Mouse (Mus musculus) forebrain, embryonic 15.5 days (tissue): ENCODE data around the gene Ube2d3. TPM values are rescaled to one million over a fixed set of nuclear protein-coding genes. Genes with fewer than 3 reads are reported as not detected.
"Not testable (repeated sequence)": the region's sequence is repeated elsewhere in the genome, so short reads cannot be mapped to it uniquely, and the experiment has no call there.

Source experiments
- ATAC-seq: fragments of 200-750 bp; cut with Nextera tagmentation; replicated peaks from 2 replicates; pipeline ENCODE4 v1.8.0; 2017; ENCODE audit warnings: mild to moderate bottlenecking, moderate TSS enrichment, moderate library complexity
- H3K27ac ChIP-seq: fragments of 300-500 bp; sonication (generic); replicated peaks from 2 replicates; pipeline ENCODE4 v1.5.1; 2015; ENCODE audit warnings: mild to moderate bottlenecking, inconsistent platforms
- H3K27me3 ChIP-seq: fragments of 300-500 bp; sonication (generic); 2 replicates; pipeline ENCODE4 v1.6.1; 2015; ENCODE audit warnings: inconsistent platforms
- H3K36me3 ChIP-seq: fragments of 300-500 bp; sonication (generic); 2 replicates; pipeline ENCODE4 v1.6.1; 2015; ENCODE audit warnings: mild to moderate bottlenecking, inconsistent platforms
- H3K4me1 ChIP-seq: fragments of 300-500 bp; sonication (generic); 2 replicates; pipeline ENCODE4 v1.6.1; 2015; ENCODE audit warnings: inconsistent platforms
- H3K4me2 ChIP-seq: fragments of 300-500 bp; sonication (generic); replicated peaks from 2 replicates; pipeline ENCODE4 v1.6.1; 2015; ENCODE audit warnings: mild to moderate bottlenecking, inconsistent platforms
- H3K4me3 ChIP-seq: fragments of 300-500 bp; sonication (generic); 2 replicates; pipeline ENCODE4 v1.5.1; 2015; ENCODE audit warnings: mild to moderate bottlenecking, inconsistent platforms
- H3K9ac ChIP-seq: fragments of 300-500 bp; sonication (generic); replicated peaks from 2 replicates; pipeline ENCODE4 v1.6.1; 2015; ENCODE audit warnings: mild to moderate bottlenecking, inconsistent platforms
- H3K9me3 ChIP-seq: fragments of 300-500 bp; sonication (generic); 2 replicates; pipeline ENCODE4 v1.6.1; 2016; ENCODE audit warnings: inconsistent platforms
- whole genome bisulfite sequencing: fragments of 180-500 bp; shearing (Covaris S2); methylation state at CpG from one replicate; pipeline ENCODE4 v1.1.7; 2015; ENCODE audit warnings: mixed read lengths; 5-methylcytosine and 5-hydroxymethylcytosine counted together
- polyA plus RNA-seq: library from polyadenylated mRNA; unstranded; fragments of >200 nt; fragmentation: Nextera tagmentation; extraction: Ambion mirVana; gene quantifications from 2 replicates; pipeline ENCODE4 v1.2.1, GENCODE M21; 2015

Ube2d3 gene
- polyA plus RNA-seq, 1 experiment from 2014 or later: 384 TPM

DNA sequence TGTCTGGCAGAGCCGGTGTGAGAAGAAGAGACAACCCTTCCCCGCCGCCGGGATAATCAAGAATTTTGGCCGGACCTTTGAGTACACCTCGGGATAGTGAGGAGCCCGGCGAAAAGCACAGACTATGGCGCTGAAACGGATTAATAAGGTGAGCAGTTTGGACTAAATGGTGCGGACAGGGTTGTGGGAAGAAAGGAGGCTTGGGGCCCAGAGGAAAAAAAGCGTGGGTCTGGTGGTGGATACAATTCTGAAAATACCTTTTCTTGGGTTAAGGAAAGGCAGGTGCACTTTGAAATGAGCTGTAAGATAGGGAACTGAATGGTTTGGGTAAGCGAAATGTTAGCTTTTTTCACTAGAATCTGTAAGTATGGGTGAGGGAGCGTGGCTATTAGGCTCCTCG is 1.7 kb downstream of the Ube2d3 start:
- peak overlapping the region; percentile 100 for H3K27ac ChIP-seq
- H3K9ac ChIP-seq: peak overlapping the region; percentile 95
- H3K4me1 ChIP-seq: peaks cover 44% of the 10 kb centered on the region
- H3K4me2 ChIP-seq: peak overlapping the region; percentile 89
- ATAC-seq: no peak
- H3K4me3 ChIP-seq: peak overlapping the region; percentile 87
- WGBS: 4% methylated on average over 15 of the region's 15 CpGs
- H3K9me3 ChIP-seq: no peaks in the 10 kb centered on the region
- H3K36me3 ChIP-seq: peaks cover 2% of the 10 kb centered on the region; the same call in 1 of the 2 replicates
- no peaks in the 10 kb centered on the region for H3K27me3 ChIP-seq

GRCm38 (mm10) chr3:135440221-135440620 is 2.3 kb downstream of the Ube2d3 start:
- peak overlapping the region; percentile 87 for H3K4me3 ChIP-seq
- peak overlapping the region; percentile 100; the same call in 1 of the 2 replicates for H3K27ac ChIP-seq
- H3K9ac ChIP-seq: peak overlapping the region; percentile 95
- WGBS: 20% methylated on average over 7 of the region's 7 CpGs
- no peaks in the 10 kb centered on the region for H3K27me3 ChIP-seq
- peaks cover 48% of the 10 kb centered on the region for H3K4me1 ChIP-seq
- H3K36me3 ChIP-seq: peaks cover 2% of the 10 kb centered on the region; the same call in 1 of the 2 replicates
- no peaks in the 10 kb centered on the region for H3K9me3 ChIP-seq
- ATAC-seq: no peak
- H3K4me2 ChIP-seq: peak overlapping the region; percentile 89

DNA sequence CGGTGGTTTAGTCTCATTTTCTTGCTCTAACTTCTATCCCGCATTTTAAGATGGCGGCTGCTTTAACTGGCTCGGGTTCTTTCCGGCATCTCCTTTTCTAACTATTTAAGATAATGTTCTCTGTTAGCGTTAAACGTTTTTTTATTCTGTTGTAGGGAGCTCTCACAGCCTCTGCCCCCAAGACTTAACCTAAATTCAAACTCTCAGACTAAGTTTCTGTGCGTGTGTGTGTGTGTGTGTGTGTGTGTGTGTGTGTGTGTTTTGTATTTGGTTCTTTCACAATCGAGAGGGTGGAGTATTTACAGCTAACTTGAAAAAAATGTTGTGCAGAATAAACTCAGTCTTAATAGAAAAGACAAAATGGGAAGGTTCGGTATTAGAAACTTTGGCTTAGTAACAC is 2.7 kb downstream of the Ube2d3 start:
- peaks cover 2% of the 10 kb centered on the region; the same call in 1 of the 2 replicates for H3K36me3 ChIP-seq
- H3K27me3 ChIP-seq: no peaks in the 10 kb centered on the region
- no peak overlapping the region for H3K27ac ChIP-seq
- 35% methylated on average over 10 of the region's 10 CpGs for WGBS
- H3K9me3 ChIP-seq: no peaks in the 10 kb centered on the region
- no peak for ATAC-seq
- peak overlapping the region; percentile 89 for H3K4me2 ChIP-seq
- H3K9ac ChIP-seq: peak overlapping the region; percentile 95; the same call in 1 of the 2 replicates
- peaks cover 48% of the 10 kb centered on the region for H3K4me1 ChIP-seq
- H3K4me3 ChIP-seq: peak overlapping the region; percentile 87

DNA sequence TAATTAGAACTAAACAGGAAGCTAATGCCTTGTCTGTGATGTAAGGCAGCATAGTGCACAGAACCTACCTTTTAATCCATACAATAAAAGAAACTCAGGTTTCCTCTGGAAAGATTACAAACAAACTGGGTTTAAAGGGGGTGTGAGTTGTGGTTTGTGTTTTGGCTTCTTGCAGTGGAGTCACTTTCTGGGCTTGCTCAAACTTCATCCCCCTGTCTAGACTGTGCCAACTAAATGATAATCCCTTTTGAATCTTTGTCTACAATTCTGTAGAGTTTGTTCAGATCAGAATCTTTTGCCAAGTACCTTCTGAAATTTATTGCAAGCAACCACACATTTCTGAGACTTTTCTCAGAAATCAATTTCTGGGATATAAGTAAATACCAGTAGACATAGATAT is 7.0 kb downstream of the Ube2d3 start:
- H3K4me1 ChIP-seq: peaks cover 38% of the 10 kb centered on the region
- ATAC-seq: no peak
- no peak overlapping the region for H3K27ac ChIP-seq
- peaks cover 2% of the 10 kb centered on the region; the same call in 1 of the 2 replicates for H3K36me3 ChIP-seq
- H3K9me3 ChIP-seq: no peaks in the 10 kb centered on the region
- no peaks in the 10 kb centered on the region for H3K27me3 ChIP-seq
- no peak overlapping the region for H3K9ac ChIP-seq
- H3K4me2 ChIP-seq: no peak overlapping the region
- no peak overlapping the region for H3K4me3 ChIP-seq

DNA sequence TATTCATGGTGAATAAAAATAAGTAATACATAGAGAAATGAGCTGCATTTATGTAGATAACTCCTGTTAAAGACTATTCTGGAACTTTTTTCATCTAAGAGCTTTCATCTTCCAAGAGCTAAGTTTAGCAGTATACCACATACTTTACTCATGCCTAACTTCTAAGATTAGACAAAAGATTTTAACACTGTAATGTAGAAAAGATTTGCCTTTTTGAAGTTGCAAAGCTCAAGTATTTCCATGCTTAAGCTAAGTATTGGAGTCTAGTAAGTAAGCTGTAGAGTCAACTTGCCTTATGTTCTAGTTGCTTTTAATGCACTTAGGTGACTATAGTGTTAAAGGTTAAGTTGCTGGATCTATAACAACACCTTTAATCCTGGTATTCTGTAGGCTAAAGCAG is 21.0 kb downstream of the Ube2d3 start:
- H3K4me2 ChIP-seq: no peak overlapping the region

DNA sequence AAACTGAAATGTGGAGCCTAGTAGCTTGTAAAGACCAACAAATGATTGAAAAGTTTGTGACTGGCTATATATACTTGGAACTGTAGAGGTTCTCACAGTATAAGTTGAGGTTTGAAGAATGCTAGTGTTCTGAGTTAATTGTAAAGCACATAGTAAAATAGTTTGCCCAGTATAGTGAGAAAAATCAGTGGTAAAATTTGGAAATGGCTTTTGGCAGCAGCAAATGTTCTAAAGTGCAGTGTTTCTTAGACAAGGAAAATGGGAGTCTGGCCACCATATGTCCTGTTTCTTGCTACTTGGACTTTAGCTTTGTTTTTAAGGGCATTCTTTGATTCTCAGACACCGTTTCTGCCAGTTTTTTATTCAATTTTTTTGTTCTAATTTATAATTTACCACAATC is 30.5 kb downstream of the Ube2d3 start:
- Histone ChIP-seq H3K4me2 (no peak overlapping the region), H3K4me1 (peaks cover 8% of the 10 kb centered on the region), H3K4me3 (no peak overlapping the region), H3K9me3 (no peaks in the 10 kb centered on the region), H3K9ac (no peak overlapping the region), H3K27me3 (no peaks in the 10 kb centered on the region), H3K27ac (no peak overlapping the region), H3K36me3 (peaks cover 19% of the 10 kb centered on the region; the same call in 1 of the 2 replicates)
- WGBS: 81% methylated on average over 1 of the region's 1 CpGs
- ATAC-seq: no peak

More for the DNA sequence above, 21.0 kb downstream of the Ube2d3 start:
- Histone ChIP-seq H3K4me3 (no peak overlapping the region), H3K9ac (no peak overlapping the region), H3K27ac (no peak overlapping the region), H3K27me3 (no peaks in the 10 kb centered on the region), H3K36me3 (peaks cover 41% of the 10 kb centered on the region), H3K4me1 (no peaks in the 10 kb centered on the region), H3K9me3 (no peaks in the 10 kb centered on the region)
- no peak for ATAC-seq

DNA sequence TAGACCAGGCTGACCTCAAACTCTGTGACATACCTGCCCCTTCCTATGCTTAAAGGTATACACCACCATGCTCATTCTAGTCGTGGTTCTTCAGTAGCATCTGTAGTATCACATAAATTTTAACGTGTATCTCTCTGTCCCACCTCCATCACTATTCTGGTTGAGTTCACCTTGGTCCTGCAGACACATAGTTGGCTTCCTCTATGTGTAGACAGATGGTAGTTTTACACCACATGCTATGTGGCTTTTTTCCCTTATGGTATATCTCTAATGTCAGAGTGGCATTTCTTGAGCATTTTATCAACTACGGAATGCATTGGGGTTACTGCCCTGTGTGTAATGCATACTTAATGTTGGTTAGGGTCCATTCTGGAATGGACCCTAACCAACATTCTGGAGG is 31.2 kb downstream of the Ube2d3 start:
- no peak overlapping the region for H3K27ac ChIP-seq
- no peaks in the 10 kb centered on the region for H3K9me3 ChIP-seq
- peaks cover 8% of the 10 kb centered on the region for H3K4me1 ChIP-seq
- ATAC-seq: no peak
- H3K27me3 ChIP-seq: no peaks in the 10 kb centered on the region
- WGBS: 52% methylated on average over 3 of the region's 3 CpGs
- H3K36me3 ChIP-seq: peaks cover 17% of the 10 kb centered on the region; the same call in 1 of the 2 replicates
- H3K4me3 ChIP-seq: no peak overlapping the region
- H3K4me2 ChIP-seq: no peak overlapping the region
- H3K9ac ChIP-seq: no peak overlapping the region

- H3K9me3 ChIP-seq: no peaks in the 10 kb centered on the region
- no peak overlapping the region for H3K9ac ChIP-seq
- ATAC-seq: peak; percentile 72; the same call in 1 of the 2 replicates
- H3K36me3 ChIP-seq: peaks cover 14% of the 10 kb centered on the region; the same call in 1 of the 2 replicates
- no peak overlapping the region for H3K4me3 ChIP-seq
- WGBS: 47% methylated on average over 4 of the region's 4 CpGs
- no peak overlapping the region for H3K27ac ChIP-seq
- peaks cover 8% of the 10 kb centered on the region for H3K4me1 ChIP-seq
- H3K4me2 ChIP-seq: no peak overlapping the region
- no peaks in the 10 kb centered on the region for H3K27me3 ChIP-seq
These were observed 32.0 kb downstream of the Ube2d3 start for GRCm38 (mm10) chr3:135469974-135470373.

DNA sequence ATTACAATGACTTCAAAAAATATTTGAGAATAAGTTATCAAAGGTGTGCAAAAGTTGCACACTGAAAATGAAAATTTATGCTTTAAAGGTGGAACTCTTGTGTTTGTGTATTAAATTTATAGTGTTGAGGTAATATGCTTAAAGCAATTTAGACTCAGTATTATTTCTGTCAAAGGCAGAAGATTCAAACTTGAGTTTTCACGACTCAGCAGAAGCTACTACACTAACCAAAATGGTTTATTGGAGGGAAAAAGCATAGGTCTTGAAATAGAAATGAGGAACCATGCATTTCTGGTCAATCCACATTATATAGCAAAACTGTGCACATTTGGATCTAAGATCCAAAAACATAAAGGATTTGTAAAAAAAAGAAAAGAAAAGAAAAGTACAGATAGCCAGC is 32.9 kb downstream of the Ube2d3 start:
- no peak for ATAC-seq
- Histone ChIP-seq H3K36me3 (peaks cover 12% of the 10 kb centered on the region; the same call in 1 of the 2 replicates), H3K9me3 (no peaks in the 10 kb centered on the region), H3K4me3 (no peak overlapping the region), H3K9ac (no peak overlapping the region), H3K4me2 (no peak overlapping the region), H3K4me1 (peaks cover 8% of the 10 kb centered on the region), H3K27me3 (no peaks in the 10 kb centered on the region), H3K27ac (no peak overlapping the region)
- 85% methylated on average over 1 of the region's 1 CpGs for WGBS

DNA sequence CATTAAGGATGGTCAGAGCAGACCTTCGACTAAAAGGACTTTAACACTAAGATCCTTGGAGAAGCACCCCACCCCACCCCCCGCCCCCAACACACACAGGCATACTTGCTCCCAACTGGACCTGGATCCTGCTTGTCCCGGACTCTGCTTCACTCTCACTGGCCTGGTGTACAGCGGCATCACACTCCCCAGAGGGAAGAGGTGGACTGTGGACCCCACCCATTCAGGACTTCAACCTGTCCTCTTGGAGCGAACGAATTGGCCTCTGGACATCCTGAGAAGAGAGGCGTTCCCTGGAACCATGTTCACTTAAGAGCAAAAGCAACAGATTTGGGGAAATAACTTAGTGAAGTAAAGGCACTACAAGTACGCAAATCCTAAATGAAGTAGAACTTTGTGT is 37.1 kb downstream of the Ube2d3 start:
- H3K4me1 ChIP-seq: 0 out of 2 replicates have a peak, but pooled peaks cover under 1% of the 10 kb centered on the region
- no peak overlapping the region for H3K4me3 ChIP-seq
- H3K27me3 ChIP-seq: no peaks in the 10 kb centered on the region
- WGBS: 88% methylated on average over 8 of the region's 8 CpGs
- no peaks in the 10 kb centered on the region for H3K9me3 ChIP-seq
- no peak overlapping the region for H3K27ac ChIP-seq
- H3K36me3 ChIP-seq: no peaks in the 10 kb centered on the region
- no peak overlapping the region for H3K9ac ChIP-seq
- H3K4me2 ChIP-seq: no peak overlapping the region
- ATAC-seq: no peak

- Histone ChIP-seq H3K4me2 (no peak overlapping the region), H3K9me3 (no peaks in the 10 kb centered on the region), H3K4me1 (no peaks in the 10 kb centered on the region), H3K9ac (no peak overlapping the region), H3K4me3 (no peak overlapping the region), H3K27me3 (no peaks in the 10 kb centered on the region), H3K27ac (no peak overlapping the region), H3K36me3 (no peaks in the 10 kb centered on the region)
- 83% methylated on average over 6 of the region's 6 CpGs for whole genome bisulfite sequencing
- no peak for ATAC-seq
These were observed 38.3 kb downstream of the Ube2d3 start for GRCm38 (mm10) chr3:135476286-135476685.

GRCm38 (mm10) chr3:135476977-135477376 is 39.0 kb downstream of the Ube2d3 start:
- ATAC-seq: no peak
- H3K4me3 ChIP-seq: no peak overlapping the region
- no peaks in the 10 kb centered on the region for H3K27me3 ChIP-seq
- H3K36me3 ChIP-seq: no peaks in the 10 kb centered on the region
- no peaks in the 10 kb centered on the region for H3K9me3 ChIP-seq
- H3K9ac ChIP-seq: no peak overlapping the region
- no peak overlapping the region for H3K4me2 ChIP-seq
- WGBS: 92% methylated on average over 2 of the region's 2 CpGs
- H3K27ac ChIP-seq: no peak overlapping the region
- H3K4me1 ChIP-seq: no peaks in the 10 kb centered on the region

GRCm38 (mm10) chr3:135479090-135479489 is 41.1 kb downstream of the Ube2d3 start:
- H3K4me1 ChIP-seq, H3K4me3 ChIP-seq, H3K4me2 ChIP-seq, H3K9ac ChIP-seq, H3K27ac ChIP-seq, ATAC-seq, H3K36me3 ChIP-seq, H3K9me3 ChIP-seq, H3K27me3 ChIP-seq: not testable (repeated sequence)
- 82% methylated on average over 5 of the region's 5 CpGs for WGBS
